Mouse (Mus musculus) forebrain, embryonic 13.5 days (tissue): Measurements from ENCODE around the gene Nek6. TPM values are rescaled to one million over a fixed set of nuclear protein-coding genes. Genes with fewer than 3 reads are reported as not detected.

ENCODE experiments used
- ATAC-seq: fragments of 200-750 bp; cut with Nextera tagmentation; 2 replicates; pipeline ENCODE4 v1.8.0; 2017
- H3K27ac ChIP-seq: fragments of 300-500 bp; sonication (generic); 2 replicates; pipeline ENCODE4 v1.5.1; 2015; ENCODE audit warnings: inconsistent platforms, mild to moderate bottlenecking, moderate library complexity
- H3K27me3 ChIP-seq: fragments of 300-500 bp; sonication (generic); 2 replicates; pipeline ENCODE4 v1.6.1; 2015; ENCODE audit warnings: mild to moderate bottlenecking, inconsistent platforms
- H3K36me3 ChIP-seq: fragments of 300-500 bp; sonication (generic); 2 replicates; pipeline ENCODE4 v1.6.1; 2015; ENCODE audit warnings: mild to moderate bottlenecking, inconsistent platforms; ENCODE audit not compliant: poor library complexity, severe bottlenecking
- H3K4me1 ChIP-seq: fragments of 300-500 bp; sonication (generic); 2 replicates; pipeline ENCODE4 v1.6.1; 2015; ENCODE audit warnings: inconsistent platforms
- H3K4me2 ChIP-seq: fragments of 300-500 bp; sonication (generic); 2 replicates; pipeline ENCODE4 v1.6.1; 2015; ENCODE audit warnings: inconsistent platforms, mild to moderate bottlenecking, moderate library complexity
- H3K4me3 ChIP-seq: fragments of 300-500 bp; sonication (generic); 2 replicates; pipeline ENCODE4 v1.5.1; 2015; ENCODE audit warnings: mild to moderate bottlenecking, inconsistent platforms
- H3K9ac ChIP-seq: fragments of 300-500 bp; sonication (generic); 2 replicates; pipeline ENCODE4 v1.6.1; 2015; ENCODE audit warnings: mild to moderate bottlenecking, inconsistent platforms
- H3K9me3 ChIP-seq: fragments of 300-500 bp; sonication (generic); replicated peaks from 2 replicates; pipeline ENCODE4 v1.6.1; 2016; ENCODE audit warnings: inconsistent platforms
- WGBS: fragments of 180-500 bp; shearing (Covaris S2); methylation state at CpG from one replicate; pipeline ENCODE4 v1.1.7; 2015; 5-methylcytosine and 5-hydroxymethylcytosine counted together
- polyA plus RNA-seq: library from polyadenylated mRNA; unstranded; fragments of >200 nt; fragmentation: Nextera tagmentation; extraction: Ambion mirVana; gene quantifications from 2 replicates; pipeline ENCODE4 v1.2.1, GENCODE M21; 2015

Gene Nek6
- polyA plus RNA-seq, 1 experiment from 2014 or later: 122 TPM

DNA sequence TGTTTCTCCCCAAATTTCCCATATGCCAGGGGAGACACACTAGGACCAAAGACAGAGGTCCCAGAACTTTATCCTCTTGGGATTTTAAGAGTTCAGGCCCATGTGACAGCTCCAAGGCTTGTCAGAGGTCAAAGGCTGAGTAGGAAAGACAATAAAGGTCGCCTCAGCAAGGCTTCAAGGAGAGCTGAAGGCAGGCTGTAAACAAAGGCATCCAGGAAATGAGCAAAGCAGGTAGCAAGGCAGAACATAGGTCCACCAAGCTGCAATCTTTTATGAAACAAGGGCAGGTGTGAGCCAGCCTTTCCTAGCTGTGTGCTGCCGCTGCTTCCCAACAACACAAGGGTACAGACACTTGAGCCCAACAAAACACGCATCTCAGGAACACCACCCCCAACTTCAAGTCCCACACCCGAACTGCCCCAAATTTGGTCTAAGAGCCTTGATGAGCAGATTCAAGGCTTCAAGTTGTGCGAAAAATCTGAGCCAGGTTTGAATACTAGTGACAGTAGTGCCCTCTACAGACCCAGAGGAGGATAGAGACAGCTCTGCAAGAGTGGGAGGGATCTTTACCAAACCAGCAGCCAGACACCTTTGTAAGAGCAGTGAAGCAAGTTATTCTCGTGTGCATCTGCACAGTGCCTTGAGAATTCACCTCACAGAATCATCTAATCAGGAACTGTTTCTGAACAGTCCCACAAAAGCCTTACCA lies 80.5 kb downstream of the Nek6 start:
- no peaks in the 10 kb centered on the region for H3K9me3 ChIP-seq
- H3K4me1 ChIP-seq: peaks cover 26% of the 10 kb centered on the region
- no peak overlapping the region for H3K9ac ChIP-seq
- no peaks in the 10 kb centered on the region for H3K27me3 ChIP-seq
- no peak overlapping the region for H3K4me3 ChIP-seq
- H3K36me3 ChIP-seq: peaks cover 39% of the 10 kb centered on the region
- 41% methylated on average over 6 of the region's 6 CpGs for WGBS
- H3K4me2 ChIP-seq: no peak overlapping the region
- H3K27ac ChIP-seq: 0 out of 2 replicates have a peak overlapping the region, but pooled peaks have one; percentile 46
- peak; percentile 76 for ATAC-seq

DNA sequence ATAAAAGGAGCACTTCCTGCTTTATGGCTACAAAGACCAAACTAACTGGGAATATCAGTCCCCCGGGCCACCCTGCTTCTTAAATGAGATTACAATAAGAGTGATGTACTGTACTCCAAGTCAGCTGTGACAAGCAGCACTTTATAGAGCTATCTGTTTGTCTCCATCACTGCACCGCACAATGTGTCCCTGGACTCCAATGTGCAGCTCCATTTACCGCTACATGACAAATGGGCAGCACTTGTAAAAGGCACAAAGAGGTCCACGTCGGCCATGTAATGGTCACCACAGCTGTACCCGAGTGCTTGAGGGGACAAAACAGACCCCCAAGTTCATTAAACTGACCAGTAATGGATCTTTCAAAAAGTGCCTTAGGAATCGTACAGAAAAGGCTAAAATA lies 83.4 kb downstream of the Nek6 start:
- Histone ChIP-seq H3K9ac (no peak overlapping the region), H3K27me3 (no peaks in the 10 kb centered on the region), H3K9me3 (no peaks in the 10 kb centered on the region), H3K27ac (no peak overlapping the region), H3K4me1 (peaks cover 21% of the 10 kb centered on the region), H3K4me2 (no peak overlapping the region), H3K36me3 (peaks cover 14% of the 10 kb centered on the region), H3K4me3 (no peak overlapping the region)
- 64% methylated on average over 7 of the region's 7 CpGs for WGBS
- no peak for ATAC-seq

DNA sequence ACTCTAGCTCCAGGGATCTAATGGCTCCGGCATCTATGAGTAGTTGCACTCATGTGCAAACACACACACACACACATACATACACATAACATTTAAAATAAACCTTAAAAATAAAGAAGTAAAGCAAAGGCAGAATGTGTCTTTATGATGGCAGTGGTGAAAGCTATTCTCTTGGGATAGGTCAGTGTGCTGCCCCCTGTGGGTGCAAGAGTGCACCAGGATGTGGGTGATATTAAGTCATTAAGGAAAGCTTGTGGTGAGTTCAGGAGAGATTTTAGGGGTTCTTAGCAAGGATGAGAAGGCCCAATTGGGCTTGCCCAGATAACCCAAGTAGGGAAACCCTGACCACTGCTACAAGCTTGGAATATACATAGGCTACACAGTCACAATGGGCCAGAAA lies 86.5 kb downstream of the Nek6 start:
- Histone ChIP-seq H3K4me1 (peaks cover 7% of the 10 kb centered on the region; the same call in 1 of the 2 replicates), H3K4me2 (no peak overlapping the region), H3K36me3 (0 out of 2 replicates have a peak, but pooled peaks cover 3% of the 10 kb centered on the region), H3K9ac (no peak overlapping the region), H3K27me3 (no peaks in the 10 kb centered on the region), H3K4me3 (no peak overlapping the region), H3K9me3 (no peaks in the 10 kb centered on the region), H3K27ac (no peak overlapping the region)
- ATAC-seq: no peak
- 97% methylated on average over 1 of the region's 1 CpGs for WGBS

DNA sequence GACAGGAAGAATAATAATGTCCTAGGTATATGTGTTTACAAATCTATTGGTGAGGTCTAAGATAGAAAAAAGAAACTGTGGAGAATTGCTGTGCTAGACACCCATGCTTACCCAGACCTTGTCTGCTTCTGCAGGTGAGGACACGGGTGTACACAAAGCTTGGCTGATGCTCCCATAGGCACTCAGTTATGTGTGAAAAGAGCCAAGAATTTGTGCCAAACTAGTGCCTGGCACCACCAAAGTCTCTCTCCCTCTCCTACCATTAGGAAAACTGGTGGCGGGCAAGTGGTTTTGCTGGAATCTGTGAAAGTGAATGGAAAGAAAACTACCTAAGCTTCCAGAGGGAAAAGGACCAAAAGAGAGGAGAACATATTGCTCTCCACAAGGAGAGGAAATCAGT lies 87.0 kb downstream of the Nek6 start:
- H3K9me3 ChIP-seq: no peaks in the 10 kb centered on the region
- WGBS: 86% methylated on average over 2 of the region's 2 CpGs
- 0 out of 2 replicates have a peak, but pooled peaks cover 3% of the 10 kb centered on the region for H3K36me3 ChIP-seq
- no peak for ATAC-seq
- peaks cover 7% of the 10 kb centered on the region; the same call in 1 of the 2 replicates for H3K4me1 ChIP-seq
- no peak overlapping the region for H3K9ac ChIP-seq
- H3K4me2 ChIP-seq: no peak overlapping the region
- no peak overlapping the region for H3K27ac ChIP-seq
- H3K27me3 ChIP-seq: no peaks in the 10 kb centered on the region
- H3K4me3 ChIP-seq: no peak overlapping the region

DNA sequence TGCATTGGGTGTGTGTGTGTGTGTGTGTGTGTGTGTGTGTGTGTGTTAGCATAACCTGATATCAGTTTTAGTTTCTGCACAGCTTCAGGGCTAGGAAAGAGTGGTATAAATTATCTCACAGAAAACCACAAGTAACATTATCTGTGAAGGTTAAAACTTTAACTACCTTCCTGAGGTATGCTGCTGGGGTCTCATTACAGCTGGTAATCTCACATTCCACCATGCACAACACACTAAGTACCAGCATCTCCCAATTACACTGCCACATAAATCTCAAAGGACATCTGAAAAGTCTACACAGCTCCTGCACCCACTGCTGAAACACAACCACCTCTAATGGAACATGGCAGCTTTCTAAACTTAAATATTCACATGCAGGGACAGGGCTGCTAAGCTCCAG lies 89.4 kb downstream of the Nek6 start:
- no peak overlapping the region for H3K4me3 ChIP-seq
- H3K4me1 ChIP-seq: 0 out of 2 replicates have a peak, but pooled peaks cover 4% of the 10 kb centered on the region
- H3K27ac ChIP-seq: no peak overlapping the region
- H3K9me3 ChIP-seq: no peaks in the 10 kb centered on the region
- no peak overlapping the region for H3K4me2 ChIP-seq
- no peak for ATAC-seq
- 0 out of 2 replicates have a peak, but pooled peaks cover 3% of the 10 kb centered on the region for H3K36me3 ChIP-seq
- no peaks in the 10 kb centered on the region for H3K27me3 ChIP-seq
- H3K9ac ChIP-seq: no peak overlapping the region

DNA sequence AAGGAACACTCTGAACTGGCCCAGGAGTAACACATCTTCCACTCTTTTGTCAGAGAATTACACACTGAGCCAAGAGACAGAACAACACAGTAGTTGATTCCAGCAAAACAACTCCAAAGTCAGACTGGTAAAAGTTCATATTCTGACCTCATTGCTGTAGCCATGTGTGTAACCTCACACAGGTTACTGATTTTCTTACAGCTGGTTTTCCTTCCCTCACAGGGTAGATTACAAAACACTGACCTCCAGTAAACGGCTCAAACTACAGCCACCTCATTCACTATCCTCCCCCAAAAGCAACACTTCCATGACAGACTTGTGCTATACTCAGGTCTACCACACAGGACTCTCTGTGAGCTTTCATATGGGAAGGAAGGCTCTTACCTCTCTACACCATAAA lies 96.3 kb downstream of the Nek6 start:
- 94% methylated on average over 1 of the region's 1 CpGs for WGBS
- Histone ChIP-seq H3K27ac (no peak overlapping the region), H3K27me3 (no peaks in the 10 kb centered on the region), H3K4me2 (no peak overlapping the region), H3K4me1 (peaks cover 35% of the 10 kb centered on the region), H3K9ac (no peak overlapping the region), H3K36me3 (peaks cover 14% of the 10 kb centered on the region), H3K9me3 (no peaks in the 10 kb centered on the region), H3K4me3 (no peak overlapping the region)
- no peak for ATAC-seq

DNA sequence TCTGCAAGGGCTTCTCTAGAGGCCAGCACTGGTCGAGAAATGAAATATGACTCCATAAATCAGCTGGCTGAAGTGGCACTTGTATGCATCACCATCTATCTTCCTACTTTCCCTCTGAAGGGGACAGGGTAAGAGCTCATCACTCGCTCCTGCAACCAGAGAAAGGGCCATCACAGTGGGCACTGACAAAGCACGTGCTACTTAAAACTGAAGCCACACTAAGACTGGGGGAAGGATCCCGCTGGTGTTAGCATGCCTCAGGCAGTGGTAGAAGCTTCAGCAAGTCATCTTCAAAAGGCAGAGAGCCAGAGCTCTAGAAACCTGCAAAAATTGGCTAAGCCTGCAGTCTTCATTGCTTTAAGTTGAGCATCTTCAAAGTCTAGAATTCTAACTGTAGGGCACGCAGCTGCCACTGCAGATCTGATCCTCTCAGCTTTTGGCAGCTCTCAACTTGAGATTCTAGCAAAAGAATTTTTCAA lies 97.4 kb downstream of the Nek6 start:
- H3K4me3 ChIP-seq: no peak overlapping the region
- no peaks in the 10 kb centered on the region for H3K9me3 ChIP-seq
- no peaks in the 10 kb centered on the region for H3K27me3 ChIP-seq
- H3K27ac ChIP-seq: peak overlapping the region; percentile 72
- peaks cover 41% of the 10 kb centered on the region for H3K4me1 ChIP-seq
- peak overlapping the region; percentile 14; the same call in 1 of the 2 replicates for H3K4me2 ChIP-seq
- ATAC-seq: peak; percentile 26
- no peak overlapping the region; the same call in 1 of the 2 replicates for H3K9ac ChIP-seq
- peaks cover 20% of the 10 kb centered on the region for H3K36me3 ChIP-seq
- 46% methylated on average over 5 of the region's 5 CpGs for WGBS

DNA sequence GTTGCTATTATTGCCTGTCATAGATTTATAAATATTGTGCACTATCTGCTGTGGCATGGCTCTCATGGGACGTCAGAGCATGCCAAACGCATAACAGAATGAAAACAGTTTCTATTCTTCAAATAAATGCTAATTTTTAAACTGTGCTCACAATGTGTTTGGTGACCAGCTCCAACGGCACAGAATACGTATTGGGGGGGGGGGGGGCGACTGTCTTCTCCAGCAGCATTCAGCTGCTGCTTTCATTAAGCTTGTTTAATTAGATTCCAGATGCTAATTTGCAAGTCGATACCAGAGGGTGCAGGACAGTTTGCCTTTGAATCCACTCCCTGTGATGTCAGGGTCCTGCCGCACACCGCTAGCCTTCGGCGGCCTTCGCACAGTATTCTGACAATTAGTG lies 97.9 kb downstream of the Nek6 start:
- Histone ChIP-seq H3K27ac (peak overlapping the region; percentile 72), H3K36me3 (peaks cover 20% of the 10 kb centered on the region), H3K27me3 (no peaks in the 10 kb centered on the region), H3K4me2 (peak overlapping the region; percentile 14; the same call in 1 of the 2 replicates), H3K9ac (no peak overlapping the region; the same call in 1 of the 2 replicates), H3K9me3 (no peaks in the 10 kb centered on the region), H3K4me1 (peaks cover 42% of the 10 kb centered on the region), H3K4me3 (no peak overlapping the region)
- 17% methylated on average over 11 of the region's 11 CpGs for WGBS
- peak; percentile 81 for ATAC-seq

DNA sequence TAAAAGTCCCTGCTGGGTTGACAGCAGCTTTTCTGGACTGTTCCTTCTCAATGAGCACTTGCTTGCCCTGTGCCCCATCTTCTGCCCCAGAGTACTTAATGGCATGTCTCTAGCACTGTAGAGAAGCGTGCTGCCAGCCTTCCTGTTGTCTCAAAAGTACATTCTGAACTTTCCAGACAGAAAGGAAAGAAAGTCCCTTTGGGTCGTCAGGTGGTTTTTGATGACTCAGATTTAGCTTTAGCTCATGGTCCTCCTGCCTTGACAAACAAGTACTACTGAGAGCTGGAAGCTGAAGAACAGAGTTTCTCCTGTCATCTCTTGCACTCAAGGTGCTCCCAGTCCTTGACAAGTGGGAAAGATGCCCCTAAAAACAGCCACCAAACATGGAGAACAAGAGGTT lies 98.7 kb downstream of the Nek6 start:
- Histone ChIP-seq H3K4me1 (peaks cover 50% of the 10 kb centered on the region), H3K27ac (peak overlapping the region; percentile 55; the same call in 1 of the 2 replicates), H3K4me2 (no peak overlapping the region), H3K4me3 (no peak overlapping the region), H3K9me3 (no peaks in the 10 kb centered on the region), H3K9ac (no peak overlapping the region), H3K36me3 (peaks cover 20% of the 10 kb centered on the region), H3K27me3 (no peaks in the 10 kb centered on the region)
- no peak for ATAC-seq
- 85% methylated on average over 2 of the region's 2 CpGs for WGBS

DNA sequence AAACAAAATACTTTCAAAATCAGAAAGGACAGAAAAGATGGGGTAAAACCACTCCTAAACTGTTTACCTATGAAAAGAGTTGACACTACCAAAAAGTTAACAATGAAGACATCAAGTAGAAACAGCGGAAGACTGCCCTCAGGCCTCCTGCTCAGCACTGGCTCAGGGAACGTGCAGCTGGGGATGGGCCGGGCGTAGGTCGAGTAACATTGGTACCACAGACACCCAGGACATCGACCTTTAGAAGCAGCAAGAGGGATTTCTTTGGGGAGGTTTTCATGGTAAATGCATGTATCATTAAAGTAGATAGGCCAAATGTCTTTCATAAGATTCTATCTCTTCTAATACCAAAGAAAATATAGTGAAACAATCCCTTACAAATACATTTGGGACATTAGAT lies 101.2 kb downstream of the Nek6 start:
- WGBS: 91% methylated on average over 6 of the region's 6 CpGs
- peaks cover 73% of the 10 kb centered on the region for H3K4me1 ChIP-seq
- ATAC-seq: no peak

DNA sequence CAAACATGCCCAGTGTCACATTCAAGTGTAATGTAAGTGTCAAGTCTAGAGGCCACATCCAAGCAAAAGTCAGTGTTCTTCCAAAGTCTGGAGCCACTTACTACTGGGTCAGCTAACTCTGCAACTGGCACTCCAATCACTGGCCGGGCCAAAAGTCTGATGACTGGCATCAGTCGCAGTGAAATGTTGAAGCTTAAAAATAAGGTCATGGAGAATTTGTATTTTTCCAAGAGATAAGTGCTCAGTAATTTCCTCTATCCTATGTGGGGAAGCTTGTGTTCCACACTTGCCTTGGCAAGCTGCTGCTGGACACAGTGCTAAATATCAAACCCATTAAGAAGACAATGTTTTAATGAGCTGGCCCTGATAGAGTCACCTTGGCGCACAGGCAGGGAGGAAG lies 102.1 kb downstream of the Nek6 start:
- ATAC-seq: no peak
- no peak overlapping the region for H3K27ac ChIP-seq
- WGBS: 89% methylated on average over 3 of the region's 3 CpGs

More for the DNA sequence above, 101.2 kb downstream of the Nek6 start:
- Histone ChIP-seq H3K27me3 (no peaks in the 10 kb centered on the region), H3K9ac (no peak overlapping the region), H3K4me3 (no peak overlapping the region), H3K36me3 (peaks cover 13% of the 10 kb centered on the region), H3K9me3 (no peaks in the 10 kb centered on the region), H3K4me2 (no peak overlapping the region), H3K27ac (no peak overlapping the region)

DNA sequence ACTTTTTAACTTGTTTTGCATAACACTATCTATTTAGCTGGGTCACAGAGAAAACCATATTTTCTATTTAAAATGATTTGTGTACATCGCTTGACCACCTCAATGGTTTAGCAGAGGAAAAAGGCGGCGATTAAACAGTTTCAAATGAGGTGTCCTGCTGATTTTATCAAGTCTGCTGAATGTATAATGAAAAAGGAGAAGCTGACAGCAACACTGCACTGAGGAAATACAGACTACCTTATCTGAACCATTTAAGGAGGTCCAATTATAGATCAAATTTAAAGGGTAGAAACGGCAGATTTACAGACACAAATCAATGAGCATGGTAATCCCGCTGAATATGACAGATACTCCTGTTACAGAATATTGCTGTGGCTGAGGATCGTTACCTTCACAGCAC lies 103.0 kb downstream of the Nek6 start:
- Histone ChIP-seq H3K4me3 (no peak overlapping the region), H3K27ac (peak overlapping the region; percentile 57), H3K4me2 (peak overlapping the region; percentile 16), H3K9me3 (no peaks in the 10 kb centered on the region), H3K27me3 (no peaks in the 10 kb centered on the region), H3K4me1 (peaks cover 61% of the 10 kb centered on the region), H3K9ac (no peak overlapping the region), H3K36me3 (peaks cover 21% of the 10 kb centered on the region)
- 54% methylated on average over 6 of the region's 6 CpGs for WGBS
- no peak for ATAC-seq

More for the DNA sequence above, 102.1 kb downstream of the Nek6 start:
- Histone ChIP-seq H3K4me1 (peaks cover 70% of the 10 kb centered on the region), H3K9ac (no peak overlapping the region), H3K9me3 (no peaks in the 10 kb centered on the region), H3K4me3 (no peak overlapping the region), H3K27me3 (no peaks in the 10 kb centered on the region), H3K36me3 (peaks cover 17% of the 10 kb centered on the region), H3K4me2 (no peak overlapping the region)
